Mouse (Mus musculus) left cerebral cortex, postnatal 36 days (tissue): ENCODE results near the gene Kat7. TPM values are rescaled to one million over a fixed set of nuclear protein-coding genes. Genes with fewer than 3 reads are reported as not detected.
A peak's percentile ranks its signal among the peaks of the same experiment; 100 is the strongest.

ENCODE experiments used
- DNase-seq, 2 experiments: peaks; one replicate each; pipeline ENCODE4 v3.0.0; 2021 to 2022; ENCODE audit warnings: low spot score in 2 of 2, mixed read lengths in 1 of 2
- intact Hi-C: fragments of 180-260 bp; cut with DNase I; formaldehyde crosslinking; loops from one replicate; pipeline ENCODE4 v1.15.1; 2025
- total RNA-seq, 2 experiments: library from RNA; stranded (reverse); gene quantifications; 2 replicates each; pipeline ENCODE4 v1.2.3; 2021

Kat7 gene
- total RNA-seq, 2 experiments from 2014 or later: 69.3 to 74.3 TPM

GRCm38 (mm10) chr11:95299886-95300285, 10.2 kb downstream of the Kat7 start:
- intact Hi-C loops: no loop called here
- DNase-seq: no peak

DNA sequence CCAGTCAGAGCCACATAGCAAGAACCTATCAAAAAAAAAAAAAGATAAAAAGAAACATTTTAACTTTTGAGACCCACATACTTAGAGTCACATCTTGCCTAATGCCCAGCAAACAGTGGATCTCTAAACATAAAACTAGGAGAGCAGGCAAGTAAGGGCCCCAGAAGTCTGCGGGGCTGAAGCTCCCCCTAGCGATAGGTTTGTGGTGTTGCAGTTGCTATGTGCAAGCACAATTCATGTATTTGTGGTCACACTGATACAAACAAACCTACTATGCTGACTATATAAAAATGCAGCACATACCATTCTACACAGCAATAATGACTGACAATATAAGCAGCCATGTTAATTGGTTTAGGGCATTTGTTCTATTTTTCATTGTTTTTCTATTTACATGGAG, 11.9 kb downstream of the Kat7 start:
- intact Hi-C loops: no loop called here
- no peak for DNase-seq

DNA sequence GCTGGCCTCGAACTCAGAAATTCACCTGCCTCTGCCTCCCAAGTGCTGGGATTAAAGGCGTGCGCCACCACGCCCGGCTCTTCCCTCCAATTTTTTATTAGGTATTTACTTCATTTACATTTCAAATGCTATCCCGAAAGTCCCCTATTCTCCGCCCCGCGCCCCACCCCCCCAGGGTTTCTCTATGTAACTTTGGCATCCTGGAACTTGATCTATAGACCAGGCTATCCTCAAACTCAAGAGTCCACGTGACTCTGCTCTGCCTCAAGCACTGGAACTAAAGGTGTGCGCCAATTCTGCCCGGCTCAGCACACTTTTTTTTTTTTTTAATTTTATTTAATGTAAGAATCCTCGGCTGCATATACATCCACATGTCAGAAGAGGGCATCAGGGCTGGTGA, 14.3 kb downstream of the Kat7 start:
- intact Hi-C loops: no loop called here

DNA sequence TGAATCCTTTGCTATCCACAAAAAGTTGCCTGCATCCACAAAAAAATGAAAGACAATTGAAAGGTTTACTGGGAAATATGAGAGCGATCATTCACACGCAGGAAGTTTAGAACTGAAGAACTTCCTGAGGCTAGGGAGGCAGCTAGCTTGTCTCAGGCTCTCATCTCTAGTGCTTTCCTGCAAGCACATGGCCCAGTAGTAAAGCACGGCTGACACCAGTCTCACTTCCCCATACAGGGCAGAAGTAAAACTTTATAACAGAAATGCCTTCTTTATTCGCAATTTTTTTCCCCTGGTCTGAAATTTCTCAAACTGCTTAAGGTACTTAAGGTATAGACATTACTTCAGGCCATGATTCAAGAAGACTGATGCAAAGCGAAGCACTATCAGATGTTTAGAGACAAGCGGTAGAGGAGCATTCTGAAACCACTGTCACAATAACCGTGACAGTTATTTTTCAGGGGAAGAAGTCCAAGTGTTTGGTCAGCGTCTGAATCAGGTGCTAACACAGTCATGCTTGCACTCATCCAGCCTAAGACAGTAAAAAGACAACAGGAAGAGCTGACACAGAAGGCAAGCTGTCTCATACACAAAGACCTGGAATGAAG, 16.9 kb downstream of the Kat7 start:
- no peak for DNase-seq
- intact Hi-C loops: no loop called here

More for the DNA sequence above, 14.3 kb downstream of the Kat7 start:
- DNase-seq: no peak

- DNase-seq: no peak
- intact Hi-C loops: no loop called here
These were observed 18.0 kb downstream of the Kat7 start for GRCm38 (mm10) chr11:95291998-95292397.

DNA sequence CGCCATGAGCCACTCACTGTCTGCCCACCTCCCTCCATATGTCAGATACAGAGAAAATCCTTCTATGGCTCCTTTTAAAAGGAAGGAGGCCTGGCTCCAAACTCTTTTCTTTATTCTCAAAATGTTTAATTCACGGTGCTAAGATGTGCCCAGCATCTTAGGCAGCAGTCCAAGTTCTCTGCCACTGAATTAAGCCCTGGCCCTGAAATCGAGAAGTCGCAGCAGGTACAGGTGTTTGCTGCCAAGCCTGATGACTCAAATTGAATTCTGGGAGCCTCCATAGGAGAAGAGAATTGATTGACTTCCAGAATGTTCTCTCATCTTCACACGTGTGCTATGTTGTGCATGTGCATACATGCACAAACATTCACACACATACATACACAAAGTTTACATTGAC, 27.7 kb downstream of the Kat7 start:
- intact Hi-C loops: no loop called here
- DNase-seq: no peak

- intact Hi-C loops: no loop called here
- no peak for DNase-seq
These were observed 30.9 kb downstream of the Kat7 start for GRCm38 (mm10) chr11:95279061-95279659.

GRCm38 (mm10) chr11:95276056-95276455, 34.0 kb downstream of the Kat7 start:
- intact Hi-C loops: no loop called here
- DNase-seq: no peak

DNA sequence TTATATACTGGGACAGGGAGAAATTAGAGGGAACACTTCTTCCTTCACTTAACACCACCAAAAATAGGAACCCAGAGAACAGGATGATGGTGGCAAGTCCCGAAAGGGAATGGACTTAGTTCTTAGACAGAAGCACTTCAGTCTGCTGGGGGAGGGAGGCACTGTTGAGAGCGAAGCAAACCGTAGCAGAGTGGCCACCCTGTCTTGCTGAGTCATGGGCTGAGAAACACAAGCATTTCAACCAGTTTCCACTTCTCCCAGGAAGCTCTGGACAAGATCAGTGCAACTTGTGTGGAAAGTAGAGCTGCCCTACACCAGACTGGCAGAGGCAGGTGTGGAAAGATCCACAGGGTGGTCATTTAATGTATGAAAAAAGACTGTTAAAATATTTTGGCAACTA, 35.4 kb downstream of the Kat7 start:
- DNase-seq: no peak
- intact Hi-C loops: no loop called here

DNA sequence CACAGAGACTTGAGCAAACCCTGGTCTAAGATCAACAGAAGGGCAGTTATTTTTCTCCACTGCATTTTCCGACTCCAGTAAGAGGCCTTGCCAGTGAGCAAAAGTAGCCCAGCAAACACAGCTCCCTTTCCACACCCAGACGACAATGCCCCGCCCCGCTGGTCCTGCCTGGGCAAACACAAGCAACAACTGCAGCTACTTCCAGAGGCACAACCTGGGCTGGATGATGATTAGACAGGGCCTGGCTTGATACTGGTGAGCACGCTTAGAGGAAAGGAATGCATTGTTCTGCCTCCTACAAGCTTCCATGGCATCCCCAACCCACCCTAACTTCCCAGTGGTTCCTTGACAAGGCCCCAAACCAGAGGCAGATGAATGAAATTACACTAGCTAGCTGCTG, 36.4 kb downstream of the Kat7 start:
- DNase-seq: no peak
- intact Hi-C loops: no loop called here

DNA sequence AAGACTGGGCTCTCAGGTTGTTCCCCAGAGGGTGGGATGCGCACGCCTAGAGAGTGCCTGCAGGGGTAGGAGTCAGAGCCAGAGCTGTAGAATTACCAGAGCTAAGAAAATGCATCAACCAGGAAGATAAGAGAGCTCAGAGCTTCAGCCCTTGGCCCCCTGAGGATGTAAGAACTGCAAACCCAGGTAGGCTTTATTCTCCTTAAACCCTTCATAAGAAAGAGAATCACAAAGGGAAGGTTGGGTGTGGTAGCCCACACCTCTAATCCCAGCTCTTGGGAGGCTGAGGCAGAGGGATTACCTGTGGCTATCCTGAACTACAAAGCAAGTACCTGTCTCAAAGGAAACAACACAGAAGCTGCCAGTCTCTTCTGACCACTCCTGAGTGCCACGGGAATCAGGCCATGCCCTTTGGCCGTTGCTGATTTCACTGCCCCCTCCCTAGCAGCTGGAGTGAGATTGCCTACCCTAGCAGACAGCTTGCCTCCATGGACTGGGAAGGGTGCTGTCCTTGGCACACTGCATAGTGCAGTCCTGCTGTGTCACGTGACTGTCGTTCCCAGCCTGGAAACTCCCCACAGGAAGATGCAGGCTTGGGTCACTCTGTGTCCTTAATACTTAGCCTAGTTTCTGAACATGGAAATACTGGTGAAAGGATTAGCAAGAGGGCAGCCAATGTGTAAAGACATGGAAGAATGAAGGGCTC, 43.4 kb downstream of the Kat7 start:
- DNase-seq: no peak
- intact Hi-C loops: no loop called here

DNA sequence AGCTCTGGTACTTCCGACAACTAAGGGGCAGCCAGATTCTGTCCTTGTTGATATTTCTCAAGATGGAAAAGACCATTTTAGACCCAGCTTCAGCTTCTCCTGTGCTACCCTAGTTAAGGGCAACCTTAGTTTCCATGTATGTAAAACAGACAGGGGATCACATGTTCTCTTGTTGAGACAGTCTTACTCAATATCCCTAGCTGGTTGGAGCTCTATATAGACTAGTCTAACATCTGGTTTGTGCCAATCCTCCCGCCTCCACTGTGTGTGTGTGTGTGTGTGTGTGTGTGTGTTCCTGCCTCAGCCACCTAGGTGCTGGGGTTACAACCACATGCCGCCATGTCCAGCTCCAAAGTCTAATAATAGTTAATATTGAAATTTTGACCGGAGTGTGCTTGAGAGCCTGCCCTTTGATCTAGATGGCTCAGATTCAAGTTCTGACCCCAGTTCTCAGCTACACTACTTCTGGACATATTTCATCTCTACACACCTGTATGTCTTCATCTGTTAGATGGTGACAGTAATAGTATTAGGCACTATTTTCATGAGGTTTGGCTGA, 45.5 kb downstream of the Kat7 start:
- no peak for DNase-seq
- intact Hi-C loops: no loop called here

DNA sequence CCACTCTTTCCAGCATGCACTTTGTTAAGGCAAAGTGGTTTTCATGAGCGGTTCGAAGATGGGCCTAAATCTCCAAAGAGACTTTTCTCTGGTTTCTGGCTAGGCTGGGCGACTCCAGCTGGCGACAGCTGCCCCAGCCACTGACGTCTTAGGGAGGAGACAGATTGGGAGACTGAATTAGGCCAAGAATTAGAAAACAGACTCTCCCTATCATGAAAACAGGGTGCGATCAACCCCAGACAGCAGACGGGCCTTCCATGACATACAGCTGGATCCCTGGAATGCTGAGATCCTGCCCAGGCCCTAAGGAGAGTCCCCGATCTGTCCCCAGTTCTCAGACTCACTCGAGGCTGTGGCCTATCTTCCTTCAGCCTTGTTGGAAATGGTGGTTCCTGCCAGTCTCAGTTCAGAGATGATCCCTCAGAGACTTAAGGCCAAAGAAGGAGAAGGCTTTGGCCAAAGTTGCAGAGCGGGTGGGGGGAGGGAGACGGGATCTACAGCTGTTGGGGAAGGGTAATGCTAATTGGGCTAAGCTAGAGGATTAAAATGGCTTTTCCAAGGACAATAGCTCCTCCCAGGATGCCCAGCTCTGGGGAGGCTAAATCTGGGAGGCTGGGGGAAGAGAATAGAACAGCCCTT, 46.1 kb downstream of the Kat7 start:
- intact Hi-C loops: no loop called here
- DNase-seq: no peak

DNA sequence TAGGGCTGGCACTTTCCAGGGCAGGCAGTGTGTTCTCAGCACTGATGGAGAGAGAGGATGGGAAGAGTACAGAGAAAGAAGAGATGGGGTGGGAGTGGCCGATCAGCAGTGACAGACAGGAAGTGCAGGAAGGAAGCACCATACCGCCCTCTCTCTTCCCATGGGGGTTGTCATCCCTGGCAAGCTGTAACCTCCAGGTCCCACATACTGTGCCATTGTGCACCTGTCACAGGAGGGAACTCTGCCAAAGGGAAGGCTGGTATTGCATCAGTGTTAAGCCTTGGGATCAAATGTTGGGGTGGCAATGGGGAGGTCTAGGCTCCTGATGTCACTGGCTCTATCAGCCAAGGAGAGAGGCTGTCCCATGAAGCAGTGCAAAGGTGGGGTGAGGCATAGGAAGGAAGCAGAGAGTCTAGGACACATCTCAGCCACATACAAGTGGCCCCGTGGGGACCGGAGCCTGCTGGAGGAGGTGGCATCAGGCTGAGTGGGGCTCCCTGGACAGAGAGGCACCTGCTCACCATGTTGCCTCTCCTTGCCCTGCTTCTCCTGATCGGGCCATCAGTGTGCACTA, 48.8 kb downstream of the Kat7 start, which contains the start of gene Tac4:
TSS of gene Tac4 (plus strand) at position 352 of the 574 bp plus-strand sequence.
- no peak for DNase-seq
- intact Hi-C loops: no loop called here

DNA sequence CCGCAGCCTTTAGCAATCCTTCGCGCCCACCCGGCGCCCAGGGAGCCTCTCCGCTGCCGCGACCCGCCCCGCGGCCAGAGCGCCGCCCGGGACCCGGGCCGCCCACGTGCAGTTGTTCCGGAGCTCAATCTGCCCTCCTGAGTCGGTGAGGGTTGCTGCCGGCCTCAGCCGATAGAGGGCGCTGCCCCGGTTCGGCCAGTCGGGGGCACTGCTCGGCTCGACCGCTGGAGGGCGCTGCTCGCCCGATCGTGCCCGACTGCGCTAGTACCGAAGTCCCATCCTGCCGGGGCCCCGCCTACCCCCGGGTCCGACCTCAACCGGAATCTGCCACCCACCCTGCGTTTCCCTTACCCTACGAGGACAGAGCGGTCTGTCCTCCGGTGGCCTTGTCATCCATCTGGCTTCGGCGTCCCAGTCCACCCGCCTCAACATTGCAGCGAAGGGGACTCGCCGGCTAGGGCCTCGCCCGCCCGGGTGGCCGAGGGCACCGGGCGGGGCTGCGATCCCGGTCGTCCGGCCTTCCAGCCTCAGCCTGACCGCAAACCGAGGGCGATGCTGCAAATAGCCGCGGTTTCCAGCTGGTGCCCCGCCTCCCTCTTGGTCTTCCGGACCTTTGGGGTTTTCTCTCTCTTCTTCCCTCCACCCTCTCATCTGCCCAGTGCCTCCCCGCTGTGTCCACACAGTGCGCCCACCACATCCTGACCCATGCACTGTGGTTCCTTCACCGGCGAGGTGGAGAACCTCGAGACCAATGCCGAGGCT, 50.8 kb downstream of the Kat7 start:
- intact Hi-C loops: loop anchor here (2.0 kb wide), 1 partner anchor 262 kb away; no protein-coding TSS in a partner anchor
- peak; percentile 85 to 87 for DNase-seq

- intact Hi-C loops: loop anchor here (2.0 kb wide), 1 partner anchor 262 kb away; no protein-coding TSS in a partner anchor
- peak; percentile 45 to 61 for DNase-seq
These were observed 51.6 kb downstream of the Kat7 start for GRCm38 (mm10) chr11:95258490-95258889.

DNA sequence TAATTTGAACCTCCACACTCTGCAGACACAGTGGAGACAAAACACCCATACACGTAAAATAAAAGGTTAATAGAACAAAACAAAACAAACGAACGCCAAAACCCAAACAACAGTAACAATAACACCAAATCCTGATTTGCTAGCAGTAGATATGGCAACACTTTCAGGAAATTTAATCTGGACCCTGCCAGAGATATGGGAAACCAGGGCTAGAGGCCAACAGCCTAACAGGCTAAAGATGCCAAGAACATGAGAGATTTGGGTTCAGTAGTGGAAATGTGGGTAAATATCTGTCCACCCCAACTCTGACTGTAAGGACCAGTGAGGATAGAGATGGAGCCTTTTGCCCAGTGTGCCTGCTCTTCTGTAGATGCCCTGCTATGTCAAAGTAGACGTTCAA, 52.1 kb downstream of the Kat7 start:
- DNase-seq: no peak
- intact Hi-C loops: loop anchor here (2.0 kb wide), 1 partner anchor 263 kb away; no protein-coding TSS in a partner anchor

DNA sequence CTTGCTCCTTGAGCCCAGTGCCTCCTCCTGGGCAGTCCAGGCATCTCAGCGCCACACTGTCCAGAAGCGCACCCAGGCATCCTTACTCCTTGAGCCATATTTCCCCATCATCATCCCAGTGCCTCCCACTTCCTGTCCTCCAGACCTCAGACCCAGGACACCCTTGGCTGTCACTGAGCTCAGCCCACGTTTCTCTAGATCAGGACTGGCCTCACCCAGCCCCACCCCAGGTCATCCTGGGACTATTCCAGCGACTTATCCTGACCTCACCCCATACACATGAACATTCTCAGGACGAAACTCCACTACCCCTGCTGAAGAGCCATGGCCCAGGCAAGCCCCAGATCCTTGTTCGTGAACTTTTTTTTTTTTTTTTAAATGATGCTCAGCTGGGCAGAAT, 54.3 kb downstream of the Kat7 start:
- intact Hi-C loops: no loop called here

DNA sequence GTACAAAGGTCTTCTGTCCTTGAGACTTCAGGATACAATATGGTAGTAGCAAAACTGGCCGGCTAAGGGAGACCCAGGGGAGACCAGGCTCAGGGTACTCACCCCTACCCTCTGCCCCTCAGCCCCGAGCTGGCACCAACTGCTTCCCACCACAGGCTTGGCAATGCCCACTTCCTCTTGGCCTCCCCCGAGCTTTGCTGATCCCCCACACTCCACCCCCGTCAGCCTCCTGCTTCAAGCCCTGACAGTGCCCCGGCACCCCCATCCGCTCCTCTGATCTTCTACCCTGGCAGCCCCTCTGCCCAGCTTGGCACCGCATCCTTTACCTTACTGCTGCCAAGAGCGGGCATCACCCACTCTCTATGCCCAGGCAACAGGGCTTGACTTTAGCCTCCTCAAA, 55.9 kb downstream of the Kat7 start:
- DNase-seq: no peak
- intact Hi-C loops: no loop called here

More for the DNA sequence above, 54.3 kb downstream of the Kat7 start:
- no peak for DNase-seq
